Mouse (Mus musculus) liver, embryonic 16.5 days (tissue): ENCODE measurements around the gene Slc7a11. TPM values are rescaled to one million over a fixed set of nuclear protein-coding genes. Genes with fewer than 3 reads are reported as not detected.

Experiments
- ATAC-seq: fragments of 200-750 bp; cut with Nextera tagmentation; 2 replicates; pipeline ENCODE4 v1.8.0; 2017; ENCODE audit warnings: low read depth, mild to moderate bottlenecking, moderate number of reproducible peaks, moderate library complexity
- H3K27ac ChIP-seq: fragments of 300-500 bp; sonication (generic); 2 replicates; pipeline ENCODE4 v1.5.1; 2014; ENCODE audit warnings: mild to moderate bottlenecking, low read length
- H3K27me3 ChIP-seq: fragments of 300-500 bp; sonication (generic); 2 replicates; pipeline ENCODE4 v1.6.1; 2014; ENCODE audit warnings: low read depth, low read length, mixed read lengths; ENCODE audit not compliant: control insufficient read depth, insufficient read depth
- H3K36me3 ChIP-seq: fragments of 300-500 bp; sonication (generic); 2 replicates; pipeline ENCODE4 v1.6.1; 2014; ENCODE audit warnings: mild to moderate bottlenecking; ENCODE audit not compliant: control insufficient read depth, insufficient read depth
- H3K4me1 ChIP-seq: fragments of 300-500 bp; sonication (generic); 2 replicates; pipeline ENCODE4 v1.6.1; 2014; ENCODE audit warnings: low read depth, low read length, mixed read lengths; ENCODE audit not compliant: control insufficient read depth
- H3K4me2 ChIP-seq: fragments of 300-500 bp; sonication (generic); 2 replicates; pipeline ENCODE4 v1.6.1; 2014; ENCODE audit warnings: low read depth, low read length, mixed read lengths
- H3K4me3 ChIP-seq: fragments of 300-500 bp; sonication (generic); 2 replicates; pipeline ENCODE4 v1.5.1; 2014; ENCODE audit warnings: low read depth, mild to moderate bottlenecking, low read length
- H3K9ac ChIP-seq: fragments of 300-500 bp; sonication (generic); 2 replicates; pipeline ENCODE4 v1.6.1; 2014; ENCODE audit warnings: low read depth, low read length
- H3K9me3 ChIP-seq: fragments of 300-500 bp; sonication (generic); replicated peaks from 2 replicates; pipeline ENCODE4 v1.6.1; 2016; ENCODE audit warnings: low read length; ENCODE audit not compliant: control insufficient read depth
- WGBS: fragments of 180-500 bp; shearing (Covaris S2); extraction: QIAGEN DNeasy Blood & Tissue Kit; methylation state at CpG from one replicate; pipeline ENCODE4 v1.1.7; 2014; ENCODE audit not compliant: insufficient replicate concordance; 5-methylcytosine and 5-hydroxymethylcytosine counted together
- polyA plus RNA-seq: library from polyadenylated mRNA; unstranded; fragments of >200 nt; fragmentation: Nextera tagmentation; extraction: Ambion mirVana; gene quantifications from 2 replicates; pipeline ENCODE4 v1.2.1, GENCODE M21; 2015

Gene Slc7a11
- polyA plus RNA-seq, 1 experiment from 2014 or later: 0.26 TPM

GRCm38 (mm10) chr3:49867147-49867950 lies 576.1 kb downstream of the Slc7a11 start:
- Histone ChIP-seq H3K4me1 (no peaks in the 10 kb centered on the region), H3K27ac (no peak overlapping the region), H3K27me3 (no peaks in the 10 kb centered on the region), H3K9me3 (no peaks in the 10 kb centered on the region), H3K36me3 (no peaks in the 10 kb centered on the region), H3K9ac (no peak overlapping the region), H3K4me2 (no peak overlapping the region), H3K4me3 (no peak overlapping the region)
- no peak for ATAC-seq
- WGBS: 45% methylated on average over 7 of the region's 7 CpGs

DNA sequence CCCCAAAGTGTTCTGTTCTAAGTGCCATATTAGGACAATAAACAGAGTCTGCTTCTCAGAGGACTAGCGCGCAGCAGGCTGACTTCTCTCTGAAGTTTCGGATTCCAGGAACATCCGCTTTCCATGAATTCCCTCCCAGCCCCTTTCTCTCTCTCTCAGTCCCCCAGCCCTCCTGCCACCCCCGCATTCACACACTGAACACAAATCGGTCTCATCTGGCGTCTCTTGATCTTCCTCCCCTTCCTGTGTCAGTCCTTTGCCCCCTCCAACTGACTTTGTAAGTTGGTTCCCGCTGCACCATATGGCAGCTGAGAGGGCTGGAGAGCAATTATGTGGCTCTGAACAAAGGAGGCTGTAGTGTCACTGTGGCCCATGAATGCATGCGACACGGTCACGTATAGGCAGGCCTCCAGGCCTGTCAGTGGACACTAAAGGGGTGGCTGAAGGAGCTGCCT lies 577.3 kb downstream of the Slc7a11 start:
- no peak for ATAC-seq
- no peak overlapping the region for H3K27ac ChIP-seq
- no peak overlapping the region for H3K9ac ChIP-seq
- no peak overlapping the region for H3K4me3 ChIP-seq
- no peaks in the 10 kb centered on the region for H3K9me3 ChIP-seq
- no peaks in the 10 kb centered on the region for H3K27me3 ChIP-seq
- no peaks in the 10 kb centered on the region for H3K36me3 ChIP-seq
- H3K4me2 ChIP-seq: no peak overlapping the region
- WGBS: 47% methylated on average over 11 of the region's 11 CpGs
- no peaks in the 10 kb centered on the region for H3K4me1 ChIP-seq

GRCm38 (mm10) chr3:49856797-49857196 lies 586.6 kb downstream of the Slc7a11 start:
- Histone ChIP-seq H3K27ac (no peak overlapping the region), H3K4me2 (no peak overlapping the region), H3K9me3 (no peaks in the 10 kb centered on the region), H3K9ac (no peak overlapping the region), H3K36me3 (no peaks in the 10 kb centered on the region), H3K4me1 (no peaks in the 10 kb centered on the region), H3K27me3 (no peaks in the 10 kb centered on the region), H3K4me3 (no peak overlapping the region)
- no peak for ATAC-seq
- 45% methylated on average over 4 of the region's 4 CpGs for WGBS

GRCm38 (mm10) chr3:49854277-49854676 lies 589.1 kb downstream of the Slc7a11 start:
- no peak for ATAC-seq
- H3K4me3 ChIP-seq: no peak overlapping the region
- H3K4me2 ChIP-seq: no peak overlapping the region
- no peaks in the 10 kb centered on the region for H3K27me3 ChIP-seq
- H3K27ac ChIP-seq: no peak overlapping the region
- WGBS: 54% methylated on average over 2 of the region's 2 CpGs
- no peaks in the 10 kb centered on the region for H3K4me1 ChIP-seq
- no peaks in the 10 kb centered on the region for H3K36me3 ChIP-seq
- H3K9ac ChIP-seq: no peak overlapping the region
- no peaks in the 10 kb centered on the region for H3K9me3 ChIP-seq

DNA sequence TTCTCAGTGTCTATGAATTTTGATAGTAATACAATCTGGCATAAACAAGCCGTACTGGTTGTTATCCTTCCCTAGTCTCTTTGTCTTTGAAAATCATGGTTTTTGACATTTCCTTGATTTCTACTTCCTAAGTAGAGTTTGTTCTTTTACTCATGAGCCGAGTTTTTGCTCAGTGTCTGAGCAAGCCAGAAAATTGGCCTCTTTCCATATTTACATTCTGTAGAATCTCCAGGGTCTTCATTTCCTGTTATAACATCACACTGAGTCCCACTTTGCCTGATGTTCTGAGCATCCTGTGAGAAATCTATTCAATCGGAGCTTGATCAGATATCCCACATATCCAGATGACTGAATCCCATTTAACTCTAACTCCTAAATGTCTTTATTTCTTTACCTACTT lies 600.4 kb downstream of the Slc7a11 start:
- whole genome bisulfite sequencing: 63% methylated on average over 3 of the region's 3 CpGs
- ATAC-seq: no peak
- Histone ChIP-seq H3K4me3 (no peak overlapping the region), H3K36me3 (no peaks in the 10 kb centered on the region), H3K4me2 (no peak overlapping the region), H3K4me1 (no peaks in the 10 kb centered on the region), H3K27me3 (no peaks in the 10 kb centered on the region), H3K9me3 (no peaks in the 10 kb centered on the region), H3K9ac (no peak overlapping the region), H3K27ac (no peak overlapping the region)
